Comparison of ENCODE assay signal across 10 mouse cellular contexts in genomic region chr19:25059847-25060364, GRCm38 (mm10).
DNase-seq lines count a peak whose midpoint lies in the region; ATAC-seq and TF ChIP-seq lines count a peak whose summit lies in the region.
"Had no signal": no experiment of that assay in that cellular context is flagged by ENCODE, and none has a peak within 500 bp of the region (broad histone marks: within the 10 kb centered on the region; RNA-seq: fewer than 3 reads in every experiment).

No protein-coding gene starts in this region.

- H3K36me3 ChIP-seq in heart, embryonic 12.5 days: no peaks in the 10 kb centered on the region
- no peaks in the 10 kb centered on the region for H3K36me3 ChIP-seq in lung, embryonic 14.5 days (ENCODE audit: insufficient read depth)
- no peaks in the 10 kb centered on the region for H3K36me3 ChIP-seq in forebrain, embryonic 15.5 days
- H3K36me3 ChIP-seq in neural tube, embryonic 14.5 days (ENCODE audit: control insufficient read depth, insufficient read depth, low read length): no peaks in the 10 kb centered on the region

- H3K4me2 ChIP-seq in heart, embryonic 12.5 days: 0 out of 2 replicates have a peak overlapping the region, but pooled peaks have one; percentile 56
- H3K4me2 ChIP-seq in lung, embryonic 14.5 days: peak overlapping the region; percentile 49; the same call in 1 of the 2 replicates
- peak overlapping the region; percentile 28; the same call in 1 of the 2 replicates for H3K4me2 ChIP-seq in forebrain, embryonic 15.5 days (replicated peaks)
- peak overlapping the region; percentile 33; the same call in 1 of the 2 replicates for H3K4me2 ChIP-seq in neural tube, embryonic 14.5 days (ENCODE audit: low read depth, low read length)

- no peaks in the 10 kb centered on the region for H3K9me3 ChIP-seq in heart, embryonic 12.5 days (replicated peaks)
- H3K9me3 ChIP-seq in lung, embryonic 14.5 days (ENCODE audit: low read depth, low read length): no peaks in the 10 kb centered on the region
- H3K9me3 ChIP-seq in forebrain, embryonic 15.5 days: no peaks in the 10 kb centered on the region
- H3K9me3 ChIP-seq in neural tube, embryonic 14.5 days (ENCODE audit: control insufficient read depth, low read length): no peaks in the 10 kb centered on the region

- WGBS in heart, embryonic 12.5 days: 56% methylated on average over 7 of the region's 7 CpGs
- 52% methylated on average over 7 of the region's 7 CpGs for WGBS in lung, embryonic 14.5 days
- WGBS in forebrain, embryonic 15.5 days: 51% methylated on average over 7 of the region's 7 CpGs
- WGBS in neural tube, embryonic 14.5 days: 61% methylated on average over 7 of the region's 7 CpGs

- no peak overlapping the region for H3K4me3 ChIP-seq in heart, embryonic 12.5 days
- no peak overlapping the region for H3K4me3 ChIP-seq in lung, embryonic 14.5 days (ENCODE audit: low read depth, low read length)
- no peak overlapping the region for H3K4me3 ChIP-seq in forebrain, embryonic 15.5 days
- H3K4me3 ChIP-seq in neural tube, embryonic 14.5 days (ENCODE audit: low read depth, low read length): no peak overlapping the region
- H3K4me3 ChIP-seq: myocyte had no signal

- DNase-seq in heart, adult 8-10 months (ENCODE audit: low spot score): no peak
- DNase-seq in lung, embryonic 14.5 days: peak; percentile 43
- DNase-seq in lung, postnatal 4 days: no peak
- DNase-seq in right cerebral cortex, postnatal 36 days (ENCODE audit: low spot score in 2 of 2): no peak
- DNase-seq in adrenal gland, adult (ENCODE audit: inconsistent age in 2 of 2, low spot score in 1 of 2): no peak
- DNase-seq: B cell, adult 2 months had no signal

- no peak overlapping the region for H3K27ac ChIP-seq in heart, embryonic 12.5 days (ENCODE audit: poor library complexity, severe bottlenecking)
- 0 out of 2 replicates have a peak overlapping the region, but pooled peaks have one; percentile 24 for H3K27ac ChIP-seq in lung, embryonic 14.5 days (ENCODE audit: low read depth)
- no peak overlapping the region for H3K27ac ChIP-seq in forebrain, embryonic 15.5 days (replicated peaks)
- peak overlapping the region; percentile 44; the same call in 1 of the 2 replicates for H3K27ac ChIP-seq in neural tube, embryonic 14.5 days (ENCODE audit: low read depth, low read length)

- no peak for TF ChIP-seq CTCF in lung, embryonic 14.5 days (IDR thresholded peaks at IDR 0.05; ENCODE audit: low read depth)

- H3K27me3 ChIP-seq in heart, embryonic 12.5 days (replicated peaks): 0 out of 2 replicates have a peak, but pooled peaks cover 6% of the 10 kb centered on the region
- no peaks in the 10 kb centered on the region for H3K27me3 ChIP-seq in lung, embryonic 14.5 days (ENCODE audit: insufficient read depth, low read length)
- no peaks in the 10 kb centered on the region for H3K27me3 ChIP-seq in forebrain, embryonic 15.5 days
- no peaks in the 10 kb centered on the region for H3K27me3 ChIP-seq in neural tube, embryonic 14.5 days (ENCODE audit: control insufficient read depth, insufficient read depth, low read length)

- no peak for ATAC-seq in heart, embryonic 12.5 days (ENCODE audit: insufficient number of reproducible peaks, low FRiP score)
- peak; percentile 28; the same call in 1 of the 2 replicates for ATAC-seq in lung, embryonic 14.5 days (ENCODE audit: insufficient read depth)
- no peak for ATAC-seq in forebrain, embryonic 15.5 days (replicated peaks)
- no peak for ATAC-seq in neural tube, embryonic 14.5 days (ENCODE audit: low read depth)

- H3K4me1 ChIP-seq in heart, embryonic 12.5 days (replicated peaks): peaks cover 30% of the 10 kb centered on the region
- H3K4me1 ChIP-seq in lung, embryonic 14.5 days (ENCODE audit: insufficient read depth): 0 out of 2 replicates have a peak, but pooled peaks cover 7% of the 10 kb centered on the region
- peaks cover 11% of the 10 kb centered on the region for H3K4me1 ChIP-seq in forebrain, embryonic 15.5 days
- peaks cover 4% of the 10 kb centered on the region; the same call in 1 of the 2 replicates for H3K4me1 ChIP-seq in neural tube, embryonic 14.5 days (ENCODE audit: control insufficient read depth, insufficient read depth, low read length)

- H3K9ac ChIP-seq in heart, embryonic 12.5 days: no peak overlapping the region
- no peak overlapping the region for H3K9ac ChIP-seq in lung, embryonic 14.5 days
- H3K9ac ChIP-seq in forebrain, embryonic 15.5 days (replicated peaks): no peak overlapping the region
- no peak overlapping the region for H3K9ac ChIP-seq in neural tube, embryonic 14.5 days (replicated peaks; ENCODE audit: low read depth, low read length)

Comparison
In these comparisons a context has a peak if more than half of its experiments do, and no peak if none do; other contexts are left out.
1. H3K27ac ChIP-seq: peak in lung, embryonic 14.5 days (single experiment) and neural tube, embryonic 14.5 days (single experiment); none in heart, embryonic 12.5 days (single experiment) and forebrain, embryonic 15.5 days (single experiment).
2. Peak in every context shown above with its lines, with median percentiles within 50 percentile points of each other: H3K4me2 ChIP-seq.